Mouse (Mus musculus) ovary, adult 2 months (tissue): ENCODE measurements around the gene Znhit6. TPM values are rescaled to one million over a fixed set of nuclear protein-coding genes. Genes with fewer than 3 reads are reported as not detected.

Source experiments
- polyA plus RNA-seq: library from polyadenylated mRNA; depleted of rRNA; stranded (reverse); fragments of >200 nt; gene quantifications from 2 replicates; pipeline ENCODE4 v1.2.3, GENCODE M21; 2012; rRNA removed

The Znhit6 gene
- polyA plus RNA-seq = 0.76 and 0.85 TPM in 2 replicates

DNA sequence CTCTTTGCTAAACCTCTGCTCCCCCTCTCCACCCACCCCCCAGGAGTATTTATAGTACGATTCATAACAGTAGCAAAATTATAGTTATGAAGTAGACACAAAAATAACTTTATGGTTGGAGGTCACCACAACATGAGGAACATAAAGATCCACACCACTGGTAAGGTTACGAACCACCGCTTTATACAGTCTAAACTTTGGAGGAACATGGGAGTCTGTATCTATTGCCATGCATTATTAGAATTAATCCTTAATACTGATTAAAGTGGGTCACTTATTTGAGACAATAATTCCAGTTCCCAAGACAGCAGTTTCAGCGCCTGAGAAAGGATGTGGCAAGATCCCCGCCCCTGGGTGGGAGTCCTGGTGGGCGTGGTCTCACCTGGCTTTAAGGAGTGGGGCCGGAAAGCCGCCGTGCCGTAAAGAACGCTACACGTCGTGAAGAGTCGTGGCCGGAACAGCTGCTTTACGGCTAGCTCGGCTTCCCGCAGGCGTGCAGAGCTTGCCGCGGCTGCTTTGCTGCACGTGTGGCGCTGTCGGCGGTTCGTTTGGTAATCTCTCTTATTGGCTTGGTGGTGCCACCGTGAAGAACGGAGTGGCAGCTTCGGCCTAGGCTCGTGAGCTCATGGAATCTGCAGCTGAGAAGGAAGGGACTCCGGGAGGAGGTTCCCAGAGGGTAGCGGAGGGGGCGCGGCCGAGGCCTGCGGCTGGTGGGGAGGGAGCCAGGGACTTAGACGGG lies at the start of gene Znhit6:
Znhit6 (plus strand) TSS at position 463 of the 739 bp plus-strand sequence.

GRCm38 (mm10) chr3:145649852-145650202 lies 73.8 kb downstream of the Znhit6 start, which contains the start of gene Ccn1:
Gene Ccn1 (minus strand): TSS chr3:145649981.

Other genes with a start within 250 kb of the Znhit6 start
- gene Ccn1, start 73.8 kb downstream of the Znhit6 start, polyA plus RNA-seq = 36.8 and 49.8 TPM in 2 replicates
- 11.3 and 13.4 TPM in 2 replicates for gene Ddah1, start 182.5 kb downstream of the Znhit6 start, polyA plus RNA-seq